Mouse (Mus musculus) forebrain, embryonic 13.5 days (tissue): ENCODE results near the gene Gramd1b. TPM values are rescaled to one million over a fixed set of nuclear protein-coding genes. Genes with fewer than 3 reads are reported as not detected.
"Not testable (repeated sequence)": the region's sequence is repeated elsewhere in the genome, so short reads cannot be mapped to it uniquely, and the experiment has no call there.

ENCODE experiments used
- ATAC-seq: fragments of 200-750 bp; cut with Nextera tagmentation; 2 replicates; pipeline ENCODE4 v1.8.0; 2017
- H3K27ac ChIP-seq: fragments of 300-500 bp; sonication (generic); 2 replicates; pipeline ENCODE4 v1.5.1; 2015; ENCODE audit warnings: inconsistent platforms, mild to moderate bottlenecking, moderate library complexity
- H3K27me3 ChIP-seq: fragments of 300-500 bp; sonication (generic); 2 replicates; pipeline ENCODE4 v1.6.1; 2015; ENCODE audit warnings: mild to moderate bottlenecking, inconsistent platforms
- H3K36me3 ChIP-seq: fragments of 300-500 bp; sonication (generic); 2 replicates; pipeline ENCODE4 v1.6.1; 2015; ENCODE audit warnings: mild to moderate bottlenecking, inconsistent platforms; ENCODE audit not compliant: poor library complexity, severe bottlenecking
- H3K4me1 ChIP-seq: fragments of 300-500 bp; sonication (generic); 2 replicates; pipeline ENCODE4 v1.6.1; 2015; ENCODE audit warnings: inconsistent platforms
- H3K4me2 ChIP-seq: fragments of 300-500 bp; sonication (generic); 2 replicates; pipeline ENCODE4 v1.6.1; 2015; ENCODE audit warnings: inconsistent platforms, mild to moderate bottlenecking, moderate library complexity
- H3K4me3 ChIP-seq: fragments of 300-500 bp; sonication (generic); 2 replicates; pipeline ENCODE4 v1.5.1; 2015; ENCODE audit warnings: mild to moderate bottlenecking, inconsistent platforms
- H3K9ac ChIP-seq: fragments of 300-500 bp; sonication (generic); 2 replicates; pipeline ENCODE4 v1.6.1; 2015; ENCODE audit warnings: mild to moderate bottlenecking, inconsistent platforms
- H3K9me3 ChIP-seq: fragments of 300-500 bp; sonication (generic); replicated peaks from 2 replicates; pipeline ENCODE4 v1.6.1; 2016; ENCODE audit warnings: inconsistent platforms
- WGBS: fragments of 180-500 bp; shearing (Covaris S2); methylation state at CpG from one replicate; pipeline ENCODE4 v1.1.7; 2015; 5-methylcytosine and 5-hydroxymethylcytosine counted together
- polyA plus RNA-seq: library from polyadenylated mRNA; unstranded; fragments of >200 nt; fragmentation: Nextera tagmentation; extraction: Ambion mirVana; gene quantifications from 2 replicates; pipeline ENCODE4 v1.2.1, GENCODE M21; 2015

The Gramd1b gene
- polyA plus RNA-seq, 1 experiment from 2014 or later, result 8.1 TPM

DNA sequence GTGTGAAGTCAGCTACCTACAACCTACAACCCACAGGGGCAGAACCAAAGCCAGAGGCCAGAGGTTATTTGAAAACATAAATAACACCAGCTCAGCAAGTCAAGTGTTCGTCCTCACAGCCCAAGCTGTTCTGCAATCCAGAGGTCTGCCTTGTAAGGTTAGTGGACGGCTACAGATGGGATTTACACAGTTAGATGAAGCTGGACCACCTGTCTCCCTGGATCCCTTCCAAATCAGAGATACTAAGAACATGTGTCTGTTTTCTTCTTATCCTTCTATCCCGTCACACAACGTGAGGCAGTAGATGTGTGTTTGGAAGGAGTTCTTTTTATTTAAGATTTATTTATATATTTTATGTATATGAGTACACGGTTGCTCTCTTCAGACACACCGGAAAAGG is 21.7 kb downstream of the Gramd1b start:
- H3K9ac ChIP-seq, result no peak overlapping the region
- H3K9me3 ChIP-seq, result no peaks in the 10 kb centered on the region
- no peak overlapping the region for H3K4me3 ChIP-seq
- 83% methylated on average over 6 of the region's 6 CpGs for WGBS
- H3K4me2 ChIP-seq, result no peak overlapping the region
- H3K27ac ChIP-seq, result no peak overlapping the region
- H3K4me1 ChIP-seq, result no peaks in the 10 kb centered on the region
- ATAC-seq, result no peak
- no peaks in the 10 kb centered on the region for H3K27me3 ChIP-seq
- no peaks in the 10 kb centered on the region for H3K36me3 ChIP-seq

DNA sequence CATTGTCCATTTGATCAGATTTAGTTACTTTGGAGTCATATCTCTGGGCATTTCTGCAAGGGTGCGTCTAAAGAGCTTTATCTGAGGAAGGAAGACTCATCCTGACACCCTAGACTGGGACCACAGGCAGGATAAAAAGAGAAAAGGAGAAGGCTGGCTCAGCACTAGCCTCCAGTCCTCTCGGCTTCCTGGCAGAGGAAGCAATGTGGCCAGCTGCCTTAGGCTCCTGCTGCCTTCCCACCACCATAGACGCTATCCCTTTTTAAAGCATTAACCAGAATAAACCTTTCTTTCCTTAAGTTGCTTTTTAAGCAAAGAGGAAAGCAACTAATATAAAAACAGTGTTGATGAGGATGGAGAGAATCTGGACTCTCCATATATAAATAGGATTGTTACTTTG is 24.6 kb downstream of the Gramd1b start:
- no peak for ATAC-seq
- Histone ChIP-seq H3K4me3 (no peak overlapping the region), H3K4me2 (no peak overlapping the region), H3K9me3 (no peaks in the 10 kb centered on the region), H3K9ac (no peak overlapping the region), H3K27me3 (no peaks in the 10 kb centered on the region), H3K4me1 (no peaks in the 10 kb centered on the region), H3K27ac (no peak overlapping the region), H3K36me3 (no peaks in the 10 kb centered on the region)
- WGBS, result 81% methylated on average over 3 of the region's 3 CpGs

- Histone ChIP-seq H3K27ac (no peak overlapping the region), H3K9me3 (no peaks in the 10 kb centered on the region), H3K27me3 (no peaks in the 10 kb centered on the region), H3K4me3 (no peak overlapping the region), H3K4me2 (no peak overlapping the region), H3K36me3 (no peaks in the 10 kb centered on the region), H3K9ac (no peak overlapping the region), H3K4me1 (no peaks in the 10 kb centered on the region)
- ATAC-seq, result no peak
- 60% methylated on average over 11 of the region's 11 CpGs for WGBS
Measured at GRCm38 (mm10) chr9:40505471-40506312, 25.5 kb downstream of the Gramd1b start.

GRCm38 (mm10) chr9:40504886-40505285 is 26.3 kb downstream of the Gramd1b start:
- no peak overlapping the region for H3K4me2 ChIP-seq

GRCm38 (mm10) chr9:40500691-40501090 is 30.5 kb downstream of the Gramd1b start:
- Histone ChIP-seq H3K4me1 (no peaks in the 10 kb centered on the region), H3K27ac (no peak overlapping the region), H3K27me3 (no peaks in the 10 kb centered on the region), H3K9me3 (no peaks in the 10 kb centered on the region), H3K36me3 (no peaks in the 10 kb centered on the region), H3K9ac (no peak overlapping the region), H3K4me3 (no peak overlapping the region), H3K4me2 (no peak overlapping the region)
- ATAC-seq, result no peak

More at GRCm38 (mm10) chr9:40504886-40505285, 26.3 kb downstream of the Gramd1b start:
- 90% methylated on average over 5 of the region's 5 CpGs for WGBS
- Histone ChIP-seq H3K9me3 (no peaks in the 10 kb centered on the region), H3K4me3 (no peak overlapping the region), H3K4me1 (no peaks in the 10 kb centered on the region), H3K36me3 (no peaks in the 10 kb centered on the region), H3K27me3 (no peaks in the 10 kb centered on the region), H3K9ac (no peak overlapping the region), H3K27ac (no peak overlapping the region)
- ATAC-seq, result no peak

GRCm38 (mm10) chr9:40482351-40483084 is 48.7 kb downstream of the Gramd1b start:
- not testable (repeated sequence) for H3K4me3 ChIP-seq, ATAC-seq, H3K36me3 ChIP-seq, H3K27me3 ChIP-seq, H3K4me1 ChIP-seq, H3K27ac ChIP-seq, H3K9ac ChIP-seq, H3K9me3 ChIP-seq, H3K4me2 ChIP-seq
- WGBS, result 74% methylated on average over 7 of the region's 7 CpGs

DNA sequence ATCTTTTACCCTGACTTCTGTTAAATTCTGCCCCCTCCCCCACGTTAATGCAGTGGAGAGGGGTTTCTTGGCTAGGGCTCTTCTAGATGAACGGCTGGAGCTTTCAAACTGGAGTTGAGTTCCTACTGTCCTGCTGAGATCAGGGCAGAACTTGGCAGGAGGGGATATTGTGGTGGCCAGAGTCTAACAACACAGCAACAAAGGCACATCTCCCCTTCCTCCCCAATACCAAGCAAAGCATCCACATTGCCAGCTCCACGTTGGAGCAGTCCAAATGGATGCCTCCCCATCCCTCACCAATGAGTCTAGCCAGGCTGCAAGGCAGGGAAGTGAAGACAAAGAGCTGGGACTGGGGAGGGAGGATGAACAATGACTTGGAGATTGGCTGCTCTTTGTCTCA is 49.9 kb downstream of the Gramd1b start:
- Histone ChIP-seq H3K4me2 (no peak overlapping the region), H3K9ac (no peak overlapping the region), H3K9me3 (no peaks in the 10 kb centered on the region; the same call in 1 of the 2 replicates), H3K27ac (no peak overlapping the region), H3K4me3 (no peak overlapping the region), H3K27me3 (no peaks in the 10 kb centered on the region), H3K36me3 (no peaks in the 10 kb centered on the region), H3K4me1 (no peaks in the 10 kb centered on the region)
- 63% methylated on average over 3 of the region's 3 CpGs for WGBS
- ATAC-seq, result no peak

DNA sequence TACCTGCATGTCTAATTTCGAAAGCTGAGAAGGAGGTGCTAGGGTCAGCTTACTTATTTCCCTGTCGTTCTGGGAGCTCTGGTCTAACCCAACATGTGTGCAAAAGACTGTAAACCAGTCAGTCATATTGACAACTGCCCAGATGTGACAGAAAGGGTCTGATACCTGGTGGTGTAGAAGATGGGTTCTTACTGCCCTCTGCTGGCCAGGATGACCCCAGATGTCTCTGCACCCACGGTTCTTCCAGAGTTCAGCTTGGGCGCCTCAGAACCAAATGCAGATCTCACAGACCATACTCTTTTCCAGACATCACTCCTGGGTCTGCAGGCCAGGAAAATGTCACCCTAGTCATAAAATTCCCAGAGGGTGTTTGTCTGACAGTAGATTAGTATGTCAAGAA is 51.9 kb downstream of the Gramd1b start:
- H3K4me1 ChIP-seq, result no peaks in the 10 kb centered on the region
- no peak for ATAC-seq
- H3K9me3 ChIP-seq, result no peaks in the 10 kb centered on the region
- H3K27ac ChIP-seq, result no peak overlapping the region
- no peak overlapping the region for H3K4me2 ChIP-seq
- no peaks in the 10 kb centered on the region for H3K36me3 ChIP-seq
- no peak overlapping the region for H3K9ac ChIP-seq
- H3K4me3 ChIP-seq, result no peak overlapping the region
- 53% methylated on average over 4 of the region's 4 CpGs for WGBS
- no peaks in the 10 kb centered on the region for H3K27me3 ChIP-seq

GRCm38 (mm10) chr9:40478146-40478900 is 52.9 kb downstream of the Gramd1b start:
- 84% methylated on average over 9 of the region's 9 CpGs for WGBS
- Histone ChIP-seq H3K27ac (no peak overlapping the region), H3K27me3 (no peaks in the 10 kb centered on the region), H3K4me3 (no peak overlapping the region), H3K36me3 (no peaks in the 10 kb centered on the region), H3K9me3 (no peaks in the 10 kb centered on the region), H3K9ac (no peak overlapping the region), H3K4me1 (no peaks in the 10 kb centered on the region), H3K4me2 (no peak overlapping the region)
- ATAC-seq, result no peak

- Histone ChIP-seq H3K4me3 (no peak overlapping the region), H3K4me2 (no peak overlapping the region), H3K36me3 (no peaks in the 10 kb centered on the region), H3K27ac (no peak overlapping the region), H3K27me3 (no peaks in the 10 kb centered on the region), H3K9me3 (no peaks in the 10 kb centered on the region), H3K9ac (no peak overlapping the region), H3K4me1 (no peaks in the 10 kb centered on the region)
- 88% methylated on average over 2 of the region's 2 CpGs for WGBS
- ATAC-seq, result no peak
Measured at GRCm38 (mm10) chr9:40477611-40478010, 53.6 kb downstream of the Gramd1b start.

DNA sequence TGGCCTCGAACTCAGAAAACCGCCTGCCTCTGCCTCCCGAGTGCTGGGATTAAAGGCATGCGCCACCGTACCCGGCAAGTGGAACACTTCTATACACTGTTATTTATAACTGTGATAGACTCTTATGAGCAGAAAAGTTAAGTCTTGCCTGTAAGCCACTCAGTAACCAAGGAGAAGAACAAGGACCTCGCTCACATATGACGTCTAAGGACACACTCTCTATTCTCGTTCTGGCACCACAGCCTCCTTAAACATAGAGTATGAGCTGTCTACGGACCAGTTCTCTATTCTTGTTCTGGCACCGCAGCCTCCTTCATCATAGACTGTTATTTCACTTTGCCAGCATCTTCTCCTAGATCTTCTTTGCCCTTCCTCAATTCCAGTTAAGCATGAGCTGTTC is 55.1 kb downstream of the Gramd1b start:
- H3K9me3 ChIP-seq, result no peaks in the 10 kb centered on the region
- H3K4me1 ChIP-seq, result no peaks in the 10 kb centered on the region
- no peak for ATAC-seq
- H3K27me3 ChIP-seq, result no peaks in the 10 kb centered on the region
- H3K4me3 ChIP-seq, result no peak overlapping the region
- H3K36me3 ChIP-seq, result no peaks in the 10 kb centered on the region
- 91% methylated on average over 11 of the region's 11 CpGs for WGBS
- H3K4me2 ChIP-seq, result no peak overlapping the region
- no peak overlapping the region for H3K27ac ChIP-seq
- H3K9ac ChIP-seq, result no peak overlapping the region

- H3K4me2 ChIP-seq, result no peak overlapping the region
- no peak overlapping the region for H3K4me3 ChIP-seq
- no peaks in the 10 kb centered on the region for H3K27me3 ChIP-seq
- H3K9me3 ChIP-seq, result no peaks in the 10 kb centered on the region
- no peak overlapping the region for H3K27ac ChIP-seq
- 0 out of 2 replicates have a peak, but pooled peaks cover 5% of the 10 kb centered on the region for H3K4me1 ChIP-seq
- ATAC-seq, result no peak
- H3K9ac ChIP-seq, result no peak overlapping the region
- 92% methylated on average over 9 of the region's 9 CpGs for WGBS
- no peaks in the 10 kb centered on the region for H3K36me3 ChIP-seq
Measured at GRCm38 (mm10) chr9:40472961-40473510, 58.1 kb downstream of the Gramd1b start.
